Mouse (Mus musculus) forebrain, embryonic 16.5 days (tissue): ENCODE measurements around the gene Samd4. TPM values are rescaled to one million over a fixed set of nuclear protein-coding genes. Genes with fewer than 3 reads are reported as not detected.

ENCODE experiments used
- ATAC-seq: fragments of 200-750 bp; cut with Nextera tagmentation; 2 replicates; pipeline ENCODE4 v1.8.0; 2017; ENCODE audit warnings: mild to moderate bottlenecking, moderate library complexity
- H3K27ac ChIP-seq: fragments of 300-500 bp; sonication (generic); 2 replicates; pipeline ENCODE4 v1.5.1; 2014; ENCODE audit warnings: low read length, control low read depth
- H3K27me3 ChIP-seq: fragments of 300-500 bp; sonication (generic); replicated peaks from 2 replicates; pipeline ENCODE4 v1.6.1; 2014; ENCODE audit warnings: low read length; ENCODE audit not compliant: control insufficient read depth, insufficient read depth
- H3K36me3 ChIP-seq: fragments of 300-500 bp; sonication (generic); 2 replicates; pipeline ENCODE4 v1.6.1; 2014; ENCODE audit not compliant: control insufficient read depth, insufficient read depth
- H3K4me1 ChIP-seq: fragments of 300-500 bp; sonication (generic); replicated peaks from 2 replicates; pipeline ENCODE4 v1.6.1; 2014; ENCODE audit warnings: low read length; ENCODE audit not compliant: control insufficient read depth, insufficient read depth
- H3K4me2 ChIP-seq: fragments of 300-500 bp; sonication (generic); 2 replicates; pipeline ENCODE4 v1.6.1; 2014; ENCODE audit warnings: mild to moderate bottlenecking, low read length, control low read depth
- H3K4me3 ChIP-seq: fragments of 300-500 bp; sonication (generic); replicated peaks from 2 replicates; pipeline ENCODE4 v1.5.1; 2014; ENCODE audit warnings: mild to moderate bottlenecking, low read length, control low read depth
- H3K9ac ChIP-seq: fragments of 300-500 bp; sonication (generic); replicated peaks from 2 replicates; pipeline ENCODE4 v1.6.1; 2014; ENCODE audit warnings: low read depth, low read length, control low read depth
- H3K9me3 ChIP-seq: fragments of 300-500 bp; sonication (generic); 2 replicates; pipeline ENCODE4 v1.6.1; 2016; ENCODE audit warnings: low read length; ENCODE audit not compliant: control insufficient read depth
- WGBS: fragments of 180-500 bp; shearing (Covaris S2); extraction: QIAGEN DNeasy Blood & Tissue Kit; methylation state at CpG from one replicate; pipeline ENCODE4 v1.1.7; 2014; 5-methylcytosine and 5-hydroxymethylcytosine counted together
- polyA plus RNA-seq: library from polyadenylated mRNA; unstranded; fragments of >200 nt; fragmentation: Nextera tagmentation; extraction: Ambion mirVana; gene quantifications from 2 replicates; pipeline ENCODE4 v1.2.1, GENCODE M21; 2015

Samd4 gene
- polyA plus RNA-seq, 1 experiment from 2014 or later = 6.6 TPM

GRCm38 (mm10) chr14:46976712-46977111 lies 94.1 kb downstream of the Samd4 start:
- 92% methylated on average over 11 of the region's 11 CpGs for WGBS
- Histone ChIP-seq H3K27me3 (no peaks in the 10 kb centered on the region), H3K4me1 (no peaks in the 10 kb centered on the region; the same call in 1 of the 2 replicates), H3K4me3 (no peak overlapping the region), H3K36me3 (no peaks in the 10 kb centered on the region), H3K9me3 (no peaks in the 10 kb centered on the region), H3K9ac (no peak overlapping the region), H3K27ac (no peak overlapping the region), H3K4me2 (no peak overlapping the region)
- ATAC-seq = no peak

- 58% methylated on average over 10 of the region's 10 CpGs for WGBS
- Histone ChIP-seq H3K27me3 (no peaks in the 10 kb centered on the region), H3K36me3 (no peaks in the 10 kb centered on the region), H3K9ac (no peak overlapping the region), H3K4me3 (no peak overlapping the region), H3K9me3 (no peaks in the 10 kb centered on the region), H3K4me2 (no peak overlapping the region), H3K27ac (no peak overlapping the region), H3K4me1 (peaks cover 5% of the 10 kb centered on the region)
- ATAC-seq = no peak
Measured at GRCm38 (mm10) chr14:46977660-46978059, 95.0 kb downstream of the Samd4 start.

- Histone ChIP-seq H3K9me3 (no peaks in the 10 kb centered on the region), H3K36me3 (no peaks in the 10 kb centered on the region), H3K4me2 (no peak overlapping the region), H3K9ac (no peak overlapping the region), H3K27me3 (no peaks in the 10 kb centered on the region), H3K4me3 (no peak overlapping the region), H3K4me1 (peaks cover 5% of the 10 kb centered on the region), H3K27ac (no peak overlapping the region)
- 91% methylated on average over 5 of the region's 5 CpGs for WGBS
- no peak for ATAC-seq
Measured at GRCm38 (mm10) chr14:46979172-46979571, 96.5 kb downstream of the Samd4 start.

DNA sequence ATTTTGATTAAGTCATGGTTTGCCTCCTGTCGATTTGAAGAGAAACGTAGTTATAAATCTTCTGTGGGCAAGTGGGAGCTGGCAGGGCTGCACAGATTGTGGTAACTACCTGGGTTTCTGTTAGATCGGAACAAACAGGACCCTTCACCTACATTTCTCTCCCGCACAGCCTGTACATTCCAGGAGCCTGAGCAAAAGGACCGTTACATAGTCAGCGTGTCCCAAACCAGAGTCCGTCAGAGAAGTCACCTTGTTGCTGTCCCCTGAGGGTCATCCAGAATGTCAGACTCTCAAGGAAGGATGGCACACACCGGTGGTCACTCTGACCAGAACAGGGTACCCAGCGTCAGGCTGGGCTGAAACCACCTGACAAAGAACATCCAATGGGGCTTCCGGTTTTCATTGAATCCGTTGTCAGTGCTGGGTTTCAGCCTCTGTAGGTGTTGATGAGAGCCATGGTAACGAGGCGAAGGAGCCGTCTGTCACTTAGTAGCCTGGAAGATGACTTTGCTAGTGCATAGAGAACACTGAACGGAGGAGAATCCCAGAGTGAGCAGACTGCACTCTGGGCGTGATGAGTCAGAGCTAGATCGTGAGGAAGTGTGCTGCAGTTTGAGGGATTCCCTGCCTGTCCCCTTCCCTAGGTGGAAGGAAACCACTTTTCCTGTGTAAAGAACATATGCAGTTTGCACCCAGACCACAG lies 98.2 kb downstream of the Samd4 start:
- WGBS = 70% methylated on average over 17 of the region's 17 CpGs
- H3K36me3 ChIP-seq = no peaks in the 10 kb centered on the region
- no peak overlapping the region for H3K4me3 ChIP-seq
- H3K4me2 ChIP-seq = no peak overlapping the region
- H3K9ac ChIP-seq = no peak overlapping the region
- H3K27me3 ChIP-seq = no peaks in the 10 kb centered on the region
- H3K4me1 ChIP-seq = peaks cover 5% of the 10 kb centered on the region
- peak; percentile 76 for ATAC-seq
- H3K27ac ChIP-seq = no peak overlapping the region
- no peaks in the 10 kb centered on the region for H3K9me3 ChIP-seq

GRCm38 (mm10) chr14:46982106-46982505 lies 99.5 kb downstream of the Samd4 start:
- no peak for ATAC-seq
- Histone ChIP-seq H3K4me3 (no peak overlapping the region), H3K4me2 (no peak overlapping the region), H3K36me3 (no peaks in the 10 kb centered on the region), H3K4me1 (peaks cover 5% of the 10 kb centered on the region), H3K9ac (no peak overlapping the region), H3K27me3 (no peaks in the 10 kb centered on the region), H3K9me3 (no peaks in the 10 kb centered on the region), H3K27ac (no peak overlapping the region)
- WGBS = 54% methylated on average over 6 of the region's 6 CpGs

DNA sequence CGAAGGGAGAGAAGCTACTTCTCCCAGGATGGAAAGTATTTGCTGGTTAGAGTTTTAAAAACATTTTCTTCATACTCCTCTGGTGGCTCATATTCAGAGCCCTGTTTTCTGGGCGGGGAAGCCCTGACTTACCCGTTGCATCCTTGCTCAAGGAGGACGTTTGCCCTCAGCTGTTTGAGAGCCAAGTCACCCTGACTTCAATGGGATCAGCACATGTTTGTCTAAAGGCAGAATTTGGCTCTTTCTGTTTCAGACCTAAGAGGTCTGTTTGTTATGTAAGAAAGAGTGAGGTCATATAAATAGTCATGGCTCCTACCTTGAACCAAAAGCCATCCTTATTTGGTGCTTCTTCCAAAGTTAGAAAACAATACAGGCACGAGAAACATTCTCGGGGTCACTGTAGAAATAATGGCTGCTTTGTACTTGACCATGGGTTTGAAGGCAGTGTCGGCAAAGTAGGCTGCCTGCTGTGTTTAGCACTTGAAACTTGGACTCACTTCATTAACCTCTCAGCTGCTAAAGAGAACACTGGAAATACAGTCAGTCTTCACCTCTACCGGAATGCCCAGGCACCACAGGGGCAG lies 102.0 kb downstream of the Samd4 start:
- Histone ChIP-seq H3K4me2 (no peak overlapping the region), H3K9ac (no peak overlapping the region), H3K27ac (no peak overlapping the region), H3K27me3 (no peaks in the 10 kb centered on the region), H3K4me1 (peaks cover 5% of the 10 kb centered on the region), H3K9me3 (no peaks in the 10 kb centered on the region), H3K36me3 (no peaks in the 10 kb centered on the region), H3K4me3 (no peak overlapping the region)
- ATAC-seq = no peak
- WGBS = 51% methylated on average over 8 of the region's 8 CpGs

DNA sequence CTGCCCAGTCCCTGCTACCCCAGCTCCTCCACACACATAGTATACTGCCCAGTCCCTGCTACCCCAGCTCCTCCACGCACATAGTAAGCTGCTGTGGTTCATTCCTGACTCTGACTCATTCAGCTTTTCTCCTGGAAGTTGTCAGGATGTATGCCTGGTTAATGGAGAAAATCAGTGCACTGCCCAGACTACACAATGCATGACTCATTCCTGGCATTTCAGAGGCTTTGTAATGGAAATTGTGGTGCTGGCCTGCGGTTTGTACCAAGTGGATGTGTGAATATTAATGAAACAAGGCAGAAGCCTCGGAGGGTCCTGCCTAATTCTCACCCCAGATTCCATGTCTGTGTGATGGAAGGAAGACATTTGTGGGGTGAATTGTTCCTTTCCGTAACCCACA lies 107.0 kb downstream of the Samd4 start:
- Histone ChIP-seq H3K4me3 (no peak overlapping the region), H3K4me1 (no peaks in the 10 kb centered on the region), H3K36me3 (no peaks in the 10 kb centered on the region), H3K9me3 (no peaks in the 10 kb centered on the region), H3K9ac (no peak overlapping the region), H3K4me2 (no peak overlapping the region), H3K27me3 (no peaks in the 10 kb centered on the region), H3K27ac (no peak overlapping the region)
- ATAC-seq = peak; percentile 92
- WGBS = 4% methylated on average over 4 of the region's 4 CpGs

DNA sequence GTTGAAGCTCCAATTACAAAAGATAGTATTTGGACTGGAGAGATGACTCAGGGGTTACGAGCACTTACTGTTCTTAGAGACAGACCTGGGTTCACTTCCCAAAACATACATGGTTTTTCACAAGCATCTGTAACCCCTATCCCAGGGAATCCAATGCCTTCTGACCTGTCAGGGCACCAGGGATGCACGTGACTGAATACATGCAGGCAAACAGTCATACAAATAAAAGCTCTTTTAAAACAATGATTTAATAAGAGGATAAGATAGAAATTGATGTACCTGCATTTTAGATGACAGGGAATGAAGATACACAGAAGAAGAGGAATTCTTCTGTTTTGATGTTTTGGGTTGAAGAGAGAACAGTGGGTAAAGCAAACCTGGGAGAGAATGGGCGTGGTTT lies 107.8 kb downstream of the Samd4 start:
- Histone ChIP-seq H3K27ac (no peak overlapping the region), H3K27me3 (no peaks in the 10 kb centered on the region), H3K36me3 (no peaks in the 10 kb centered on the region), H3K4me1 (no peaks in the 10 kb centered on the region), H3K4me3 (no peak overlapping the region), H3K9ac (no peak overlapping the region), H3K4me2 (no peak overlapping the region), H3K9me3 (no peaks in the 10 kb centered on the region)
- no peak for ATAC-seq
- WGBS = 73% methylated on average over 3 of the region's 3 CpGs

DNA sequence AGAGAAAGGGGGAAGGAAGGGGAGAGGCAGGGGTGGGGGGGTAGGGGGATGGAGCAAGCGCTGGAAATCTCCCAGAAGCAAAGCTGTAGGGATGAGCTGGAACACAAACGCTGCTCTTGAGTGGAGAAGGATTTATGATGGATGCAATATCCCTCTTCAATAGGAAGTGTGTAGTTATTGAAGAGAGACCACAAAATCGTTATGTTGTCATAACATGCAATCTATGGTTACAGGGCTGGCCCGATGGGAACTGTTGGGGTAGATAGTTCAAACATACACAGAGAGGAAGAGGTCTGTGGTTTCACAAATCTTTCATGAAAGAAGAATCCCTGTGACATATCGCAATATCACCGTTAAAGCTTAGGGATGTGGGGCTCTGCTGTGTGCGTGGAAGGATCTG lies 112.0 kb downstream of the Samd4 start:
- 90% methylated on average over 7 of the region's 7 CpGs for WGBS
- no peaks in the 10 kb centered on the region for H3K36me3 ChIP-seq
- ATAC-seq = no peak
- H3K4me3 ChIP-seq = no peak overlapping the region
- H3K4me2 ChIP-seq = no peak overlapping the region
- no peaks in the 10 kb centered on the region for H3K9me3 ChIP-seq
- H3K9ac ChIP-seq = no peak overlapping the region
- no peaks in the 10 kb centered on the region for H3K27me3 ChIP-seq
- peaks cover 6% of the 10 kb centered on the region for H3K4me1 ChIP-seq
- H3K27ac ChIP-seq = no peak overlapping the region
